Mouse (Mus musculus) heart, adult 2 months (tissue): ENCODE results near the gene Cd72. TPM values are rescaled to one million over a fixed set of nuclear protein-coding genes. Genes with fewer than 3 reads are reported as not detected.

Experiments used
- DNase-seq, 2 experiments: peaks; one replicate each; pipeline ENCODE4 v3.0.0; 2021
- H3K27ac ChIP-seq: fragments of 200-600 bp; 2 replicates; pipeline ENCODE4 v1.8.1; 2022
- H3K27me3 ChIP-seq: fragments of 200-500 bp; 2 replicates; pipeline ENCODE4 v1.6.1; 2012; ENCODE audit warnings: mild to moderate bottlenecking, low read length, inconsistent platforms, mixed read lengths; ENCODE audit not compliant: control insufficient read depth, insufficient read depth
- H3K36me3 ChIP-seq: fragments of 200-500 bp; 2 replicates; pipeline ENCODE4 v1.6.1; 2012; ENCODE audit warnings: low read length, inconsistent platforms; ENCODE audit not compliant: control insufficient read depth, insufficient read depth
- H3K4me1 ChIP-seq: fragments of 200-500 bp; 2 replicates; pipeline ENCODE4 v1.6.1; 2011; ENCODE audit warnings: low read length; ENCODE audit not compliant: control insufficient read depth, insufficient read depth
- H3K4me3 ChIP-seq: fragments of 200-600 bp; 2 replicates; pipeline ENCODE4 v1.8.1; 2022
- H3K79me2 ChIP-seq: fragments of 200-500 bp; replicated peaks from 2 replicates; pipeline ENCODE4 v1.6.1; 2012; ENCODE audit warnings: mild to moderate bottlenecking, inconsistent platforms, low read length, moderate library complexity, mixed read lengths; ENCODE audit not compliant: control insufficient read depth, insufficient read depth
- H3K9ac ChIP-seq: fragments of 200-500 bp; 2 replicates; pipeline ENCODE4 v1.6.1; 2012; ENCODE audit warnings: low read depth, mild to moderate bottlenecking, control low read depth, inconsistent platforms, low read length, mixed read lengths
- CTCF ChIP-seq: fragments of 200-600 bp; IDR thresholded peaks from 2 replicates; pipeline ENCODE4 v1.8.1; 2022; ENCODE audit warnings: antibody characterized with exemption, mild to moderate bottlenecking, moderate library complexity
- EP300 ChIP-seq: fragments of 200-500 bp; IDR thresholded peaks from 2 replicates; pipeline ENCODE4 v1.6.1; 2011; ENCODE audit warnings: low read depth, low read length, control low read depth; ENCODE audit not compliant: insufficient read depth
- POLR2A ChIP-seq: fragments of 200-500 bp; IDR thresholded peaks from 2 replicates; pipeline ENCODE4 v1.6.1; 2011; ENCODE audit warnings: mild to moderate bottlenecking, low read depth, low read length, control low read depth; ENCODE audit not compliant: insufficient read depth
- WGBS: fragments of 180-500 bp; shearing (Covaris S2); methylation state at CpG from one replicate; pipeline ENCODE4 v1.1.7; 2018; 5-methylcytosine and 5-hydroxymethylcytosine counted together
- intact Hi-C: fragments of 180-260 bp; cut with DNase I; formaldehyde crosslinking; loops from one replicate; pipeline ENCODE4 v1.15.1; 2025
- polyA plus RNA-seq: library from polyadenylated mRNA; depleted of rRNA; stranded (reverse); fragments of >200 nt; gene quantifications from 2 replicates; pipeline ENCODE4 v1.2.3, GENCODE M21; 2012
- total RNA-seq, 2 experiments: library from RNA; stranded (reverse); gene quantifications; 2 replicates each; pipeline ENCODE4 v1.2.3; 2021

Cd72 gene
- total and polyA plus RNA-seq, 3 experiments = 0.97 to 4.8 (median 1.0) TPM

- intact Hi-C loops = no loop called here
- no peak for TF ChIP-seq CTCF
- no peak for TF ChIP-seq POLR2A
- no peak for TF ChIP-seq EP300
- H3K27me3 ChIP-seq = no peaks in the 10 kb centered on the region
- peaks cover 4% of the 10 kb centered on the region for H3K4me1 ChIP-seq
- H3K36me3 ChIP-seq = no peaks in the 10 kb centered on the region
- H3K4me3 ChIP-seq = no peak overlapping the region
- no peak for DNase-seq
- H3K79me2 ChIP-seq = no peaks in the 10 kb centered on the region
- 23% methylated on average over 8 of the region's 8 CpGs for WGBS
- H3K9ac ChIP-seq = no peak overlapping the region
- H3K27ac ChIP-seq = no peak overlapping the region
Measured at GRCm38 (mm10) chr4:43457124-43457523, 2.7 kb upstream of the Cd72 start.

DNA sequence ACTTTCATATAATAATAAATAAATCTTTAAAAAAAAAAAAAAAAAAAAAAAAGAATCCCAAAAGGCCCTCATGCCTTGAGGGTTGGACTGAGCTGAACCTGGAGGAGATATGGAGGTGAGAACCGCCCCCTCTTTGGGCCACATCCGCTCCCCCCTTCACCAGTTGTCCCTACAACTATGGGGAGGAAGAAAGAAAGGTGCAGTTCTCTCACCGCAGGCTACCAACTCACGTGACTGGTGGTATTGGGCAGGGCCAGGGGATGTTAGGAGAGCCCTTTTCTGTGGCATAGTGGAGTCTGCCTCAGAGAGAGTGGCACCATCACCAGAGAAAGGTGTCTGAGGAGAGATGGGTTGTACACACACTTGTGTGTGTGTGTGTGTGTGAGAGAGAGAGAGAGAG, 2.0 kb upstream of the Cd72 start:
- WGBS = 55% methylated on average over 4 of the region's 4 CpGs
- TF ChIP-seq EP300 = no peak
- TF ChIP-seq POLR2A = no peak
- no peak for TF ChIP-seq CTCF
- no peaks in the 10 kb centered on the region for H3K36me3 ChIP-seq
- no peak overlapping the region for H3K27ac ChIP-seq
- H3K4me1 ChIP-seq = peaks cover 4% of the 10 kb centered on the region
- no peak overlapping the region for H3K9ac ChIP-seq
- no peaks in the 10 kb centered on the region for H3K27me3 ChIP-seq
- no peak overlapping the region for H3K4me3 ChIP-seq
- no peaks in the 10 kb centered on the region for H3K79me2 ChIP-seq
- peak in 1 of 2 experiments; percentile 35 for DNase-seq
- intact Hi-C loops = no loop called here

- peak overlapping the region; percentile 15; the same call in 1 of the 2 replicates for H3K9ac ChIP-seq
Measured at GRCm38 (mm10) chr4:43453413-43453812, 1.0 kb downstream of the Cd72 start.

GRCm38 (mm10) chr4:43452315-43452714, 2.1 kb downstream of the Cd72 start:
- Histone ChIP-seq H3K27me3 (no peaks in the 10 kb centered on the region), H3K4me3 (no peak overlapping the region), H3K36me3 (no peaks in the 10 kb centered on the region), H3K4me1 (peaks cover 4% of the 10 kb centered on the region), H3K79me2 (no peaks in the 10 kb centered on the region), H3K9ac (no peak overlapping the region), H3K27ac (no peak overlapping the region)
- WGBS = 40% methylated on average over 11 of the region's 11 CpGs
- peak in 1 of 2 experiments; percentile 33 for DNase-seq
- TF ChIP-seq EP300 (no peak), CTCF (no peak), POLR2A (no peak)
- intact Hi-C loops = no loop called here

More at GRCm38 (mm10) chr4:43453413-43453812, 1.0 kb downstream of the Cd72 start:
- no peaks in the 10 kb centered on the region for H3K36me3 ChIP-seq
- no peak overlapping the region for H3K27ac ChIP-seq
- H3K4me3 ChIP-seq = peak overlapping the region; percentile 23
- H3K4me1 ChIP-seq = peaks cover 4% of the 10 kb centered on the region
- TF ChIP-seq EP300 (no peak), CTCF (no peak), POLR2A (no peak)
- no peak for DNase-seq
- intact Hi-C loops = no loop called here
- H3K79me2 ChIP-seq = no peaks in the 10 kb centered on the region
- WGBS = 3% methylated on average over 18 of the region's 18 CpGs
- no peaks in the 10 kb centered on the region for H3K27me3 ChIP-seq

DNA sequence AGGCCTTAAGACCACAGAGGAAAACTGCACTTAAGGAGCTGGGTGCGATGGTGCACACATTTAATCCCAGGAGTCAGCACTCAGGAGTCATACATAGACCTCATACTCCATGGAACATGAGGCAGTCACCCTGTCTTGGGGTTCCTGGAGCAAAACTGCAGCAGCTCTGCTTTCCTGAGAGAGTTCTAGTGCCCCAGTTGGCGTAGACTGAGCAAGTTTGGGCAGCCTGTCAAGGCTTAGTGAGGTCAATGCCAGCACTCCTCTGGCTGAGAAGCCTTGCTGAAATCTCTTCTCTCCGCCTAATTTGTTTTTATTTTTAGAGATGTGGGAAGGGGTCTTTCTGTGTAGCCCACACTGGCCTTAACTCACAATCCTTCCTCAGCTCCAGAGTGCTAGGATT, 5.9 kb downstream of the Cd72 start:
- intact Hi-C loops = no loop called here
- 79% methylated on average over 3 of the region's 3 CpGs for WGBS
- Histone ChIP-seq H3K4me1 (peaks cover 5% of the 10 kb centered on the region), H3K27me3 (no peaks in the 10 kb centered on the region), H3K4me3 (no peak overlapping the region), H3K9ac (no peak overlapping the region), H3K27ac (no peak overlapping the region), H3K36me3 (no peaks in the 10 kb centered on the region), H3K79me2 (no peaks in the 10 kb centered on the region)
- TF ChIP-seq CTCF (no peak), POLR2A (no peak), EP300 (no peak)
- DNase-seq = peak in 1 of 2 experiments; percentile 39

DNA sequence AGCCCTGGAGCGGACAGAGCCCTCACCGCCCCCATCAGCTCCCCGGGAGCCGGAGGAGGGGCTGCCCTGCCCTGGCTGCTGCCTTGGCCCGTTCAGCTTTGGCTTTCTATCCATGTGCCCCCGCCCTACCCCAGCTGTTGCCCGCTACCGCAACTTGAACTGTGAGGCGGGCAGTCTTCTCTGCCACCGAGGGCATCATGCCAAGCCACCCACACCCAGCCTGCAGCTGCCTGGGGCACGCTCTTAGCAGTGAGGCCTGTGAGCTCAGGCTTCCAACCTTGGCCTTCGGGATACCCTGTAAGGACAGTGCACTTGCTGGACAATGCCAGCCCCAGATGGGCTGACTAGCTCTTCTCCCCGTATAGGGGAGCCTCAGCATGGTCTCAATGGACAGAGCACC, 7.2 kb downstream of the Cd72 start:
- 77% methylated on average over 13 of the region's 13 CpGs for WGBS
- peak; percentile 32 to 37 for DNase-seq
- H3K4me1 ChIP-seq = peaks cover 3% of the 10 kb centered on the region; the same call in 1 of the 2 replicates

More for the DNA sequence above, 7.2 kb downstream of the Cd72 start:
- H3K36me3 ChIP-seq = no peaks in the 10 kb centered on the region
- no peak overlapping the region for H3K9ac ChIP-seq
- no peaks in the 10 kb centered on the region for H3K79me2 ChIP-seq
- no peaks in the 10 kb centered on the region for H3K27me3 ChIP-seq
- intact Hi-C loops = no loop called here
- TF ChIP-seq EP300 = no peak
- TF ChIP-seq CTCF = no peak
- TF ChIP-seq POLR2A = no peak
- H3K4me3 ChIP-seq = no peak overlapping the region
- no peak overlapping the region for H3K27ac ChIP-seq
